Mouse (Mus musculus): ENCODE results near the gene Itgb3. TPM values are rescaled to one million over a fixed set of nuclear protein-coding genes. Genes with fewer than 3 reads are reported as not detected.

The Itgb3 gene
- polyA plus RNA-seq, 1 experiment from 2014 or later, result 2.6 TPM

GRCm38 (mm10) chr11:104646173-104646572, 38.4 kb downstream of the Itgb3 start:
- 80% methylated on average over 4 of the region's 4 CpGs for WGBS
- ATAC-seq (ENCODE audit: low read depth), result no peak
- H3K4me1 ChIP-seq (ENCODE audit: control insufficient read depth, insufficient read depth, low read length), result no peaks in the 10 kb centered on the region

GRCm38 (mm10) chr11:104646611-104647010, 38.8 kb downstream of the Itgb3 start:
- H3K36me3 ChIP-seq (ENCODE audit: control insufficient read depth, insufficient read depth, low read length), result no peaks in the 10 kb centered on the region
- H3K9ac ChIP-seq (ENCODE audit: low read depth, low read length), result no peak overlapping the region
- H3K4me3 ChIP-seq (ENCODE audit: low read depth, low read length), result no peak overlapping the region
- H3K4me1 ChIP-seq (ENCODE audit: control insufficient read depth, insufficient read depth, low read length), result no peaks in the 10 kb centered on the region
- H3K4me2 ChIP-seq (ENCODE audit: low read depth, low read length), result no peak overlapping the region
- ATAC-seq (ENCODE audit: low read depth) (no peak), DNase-seq (ENCODE audit: low spot score) (no peak)
- H3K27ac ChIP-seq (replicated peaks; ENCODE audit: low read depth, low read length), result no peak overlapping the region
- WGBS, result 65% methylated on average over 5 of the region's 5 CpGs
- no peaks in the 10 kb centered on the region for H3K9me3 ChIP-seq (ENCODE audit: control insufficient read depth, low read length)
- H3K27me3 ChIP-seq (replicated peaks; ENCODE audit: control insufficient read depth, insufficient read depth, low read length), result no peaks in the 10 kb centered on the region

More at GRCm38 (mm10) chr11:104646173-104646572, 38.4 kb downstream of the Itgb3 start:
- Histone ChIP-seq H3K9ac (ENCODE audit: low read depth, low read length) (no peak overlapping the region), H3K36me3 (ENCODE audit: control insufficient read depth, insufficient read depth, low read length) (no peaks in the 10 kb centered on the region), H3K4me2 (ENCODE audit: low read depth, low read length) (no peak overlapping the region), H3K27ac (replicated peaks; ENCODE audit: low read depth, low read length) (no peak overlapping the region), H3K27me3 (replicated peaks; ENCODE audit: control insufficient read depth, insufficient read depth, low read length) (no peaks in the 10 kb centered on the region), H3K9me3 (ENCODE audit: control insufficient read depth, low read length) (no peaks in the 10 kb centered on the region), H3K4me3 (ENCODE audit: low read depth, low read length) (no peak overlapping the region)
- no peak for DNase-seq (ENCODE audit: low spot score)

GRCm38 (mm10) chr11:104647188-104647867, 39.5 kb downstream of the Itgb3 start:
- Histone ChIP-seq H3K4me2 (ENCODE audit: low read depth, low read length) (no peak overlapping the region), H3K4me1 (ENCODE audit: control insufficient read depth, insufficient read depth, low read length) (no peaks in the 10 kb centered on the region), H3K4me3 (ENCODE audit: low read depth, low read length) (no peak overlapping the region), H3K9me3 (ENCODE audit: control insufficient read depth, low read length) (no peaks in the 10 kb centered on the region), H3K9ac (ENCODE audit: low read depth, low read length) (no peak overlapping the region), H3K27ac (replicated peaks; ENCODE audit: low read depth, low read length) (no peak overlapping the region), H3K27me3 (replicated peaks; ENCODE audit: control insufficient read depth, insufficient read depth, low read length) (no peaks in the 10 kb centered on the region), H3K36me3 (ENCODE audit: control insufficient read depth, insufficient read depth, low read length) (no peaks in the 10 kb centered on the region)
- ATAC-seq (ENCODE audit: low read depth), result no peak
- DNase-seq (ENCODE audit: low spot score), result peak; percentile 17
- 49% methylated on average over 8 of the region's 8 CpGs for WGBS

GRCm38 (mm10) chr11:104648571-104648970, 40.8 kb downstream of the Itgb3 start:
- no peaks in the 10 kb centered on the region for H3K9me3 ChIP-seq (ENCODE audit: control insufficient read depth, low read length)
- no peak overlapping the region for H3K27ac ChIP-seq (replicated peaks; ENCODE audit: low read depth, low read length)
- no peaks in the 10 kb centered on the region for H3K27me3 ChIP-seq (replicated peaks; ENCODE audit: control insufficient read depth, insufficient read depth, low read length)
- H3K4me2 ChIP-seq (ENCODE audit: low read depth, low read length), result no peak overlapping the region
- H3K36me3 ChIP-seq (ENCODE audit: control insufficient read depth, insufficient read depth, low read length), result no peaks in the 10 kb centered on the region
- H3K4me1 ChIP-seq (ENCODE audit: control insufficient read depth, insufficient read depth, low read length), result no peaks in the 10 kb centered on the region
- ATAC-seq (ENCODE audit: low read depth) (no peak), DNase-seq (ENCODE audit: low spot score) (no peak)
- no peak overlapping the region for H3K4me3 ChIP-seq (ENCODE audit: low read depth, low read length)
- H3K9ac ChIP-seq (ENCODE audit: low read depth, low read length), result no peak overlapping the region
- 58% methylated on average over 3 of the region's 3 CpGs for WGBS

- H3K4me2 ChIP-seq (ENCODE audit: low read depth, low read length), result no peak overlapping the region
- H3K4me1 ChIP-seq (ENCODE audit: control insufficient read depth, insufficient read depth, low read length), result no peaks in the 10 kb centered on the region
- H3K9ac ChIP-seq (ENCODE audit: low read depth, low read length), result no peak overlapping the region
- H3K9me3 ChIP-seq (ENCODE audit: control insufficient read depth, low read length), result no peaks in the 10 kb centered on the region
- 95% methylated on average over 4 of the region's 4 CpGs for whole genome bisulfite sequencing
- H3K36me3 ChIP-seq (ENCODE audit: control insufficient read depth, insufficient read depth, low read length), result peaks cover 4% of the 10 kb centered on the region; the same call in 1 of the 2 replicates
- no peak for DNase-seq (ENCODE audit: low spot score)
- H3K27me3 ChIP-seq (replicated peaks; ENCODE audit: control insufficient read depth, insufficient read depth, low read length), result no peaks in the 10 kb centered on the region
- no peak overlapping the region for H3K4me3 ChIP-seq (ENCODE audit: low read depth, low read length)
- ATAC-seq (ENCODE audit: low read depth), result no peak
- H3K27ac ChIP-seq (replicated peaks; ENCODE audit: low read depth, low read length), result no peak overlapping the region
Measured at GRCm38 (mm10) chr11:104660599-104660998, 52.8 kb downstream of the Itgb3 start.

GRCm38 (mm10) chr11:104661106-104661505, 53.3 kb downstream of the Itgb3 start:
- peaks cover 4% of the 10 kb centered on the region; the same call in 1 of the 2 replicates for H3K36me3 ChIP-seq (ENCODE audit: control insufficient read depth, insufficient read depth, low read length)
- H3K27ac ChIP-seq (replicated peaks; ENCODE audit: low read depth, low read length), result no peak overlapping the region
- no peak for ATAC-seq (ENCODE audit: low read depth)
- no peak overlapping the region for H3K4me3 ChIP-seq (ENCODE audit: low read depth, low read length)
- no peaks in the 10 kb centered on the region for H3K9me3 ChIP-seq (ENCODE audit: control insufficient read depth, low read length)
- no peak overlapping the region for H3K9ac ChIP-seq (ENCODE audit: low read depth, low read length)
- WGBS, result 74% methylated on average over 5 of the region's 5 CpGs
- no peaks in the 10 kb centered on the region for H3K4me1 ChIP-seq (ENCODE audit: control insufficient read depth, insufficient read depth, low read length)
- no peak overlapping the region for H3K4me2 ChIP-seq (ENCODE audit: low read depth, low read length)
- no peak for DNase-seq (ENCODE audit: low spot score)
- H3K27me3 ChIP-seq (replicated peaks; ENCODE audit: control insufficient read depth, insufficient read depth, low read length), result no peaks in the 10 kb centered on the region

GRCm38 (mm10) chr11:104661531-104662205, 53.9 kb downstream of the Itgb3 start:
- no peaks in the 10 kb centered on the region for H3K4me1 ChIP-seq (ENCODE audit: control insufficient read depth, insufficient read depth, low read length)
- no peaks in the 10 kb centered on the region for H3K9me3 ChIP-seq (ENCODE audit: control insufficient read depth, low read length)
- no peak overlapping the region for H3K4me3 ChIP-seq (ENCODE audit: low read depth, low read length)
- ATAC-seq (ENCODE audit: low read depth) (no peak), DNase-seq (ENCODE audit: low spot score) (no peak)
- no peak overlapping the region for H3K4me2 ChIP-seq (ENCODE audit: low read depth, low read length)
- no peak overlapping the region for H3K9ac ChIP-seq (ENCODE audit: low read depth, low read length)
- no peak overlapping the region for H3K27ac ChIP-seq (replicated peaks; ENCODE audit: low read depth, low read length)
- 74% methylated on average over 20 of the region's 20 CpGs for WGBS
- no peaks in the 10 kb centered on the region for H3K27me3 ChIP-seq (replicated peaks; ENCODE audit: control insufficient read depth, insufficient read depth, low read length)
- peaks cover 4% of the 10 kb centered on the region; the same call in 1 of the 2 replicates for H3K36me3 ChIP-seq (ENCODE audit: control insufficient read depth, insufficient read depth, low read length)

- no peak for ATAC-seq (ENCODE audit: low read depth)
- WGBS, result 90% methylated on average over 11 of the region's 11 CpGs
Measured at GRCm38 (mm10) chr11:104662573-104662972, 54.8 kb downstream of the Itgb3 start.

More at GRCm38 (mm10) chr11:104662573-104662972, 54.8 kb downstream of the Itgb3 start:
- no peak overlapping the region for H3K4me2 ChIP-seq (ENCODE audit: low read depth, low read length)
- no peak overlapping the region for H3K27ac ChIP-seq (replicated peaks; ENCODE audit: low read depth, low read length)
- H3K36me3 ChIP-seq (ENCODE audit: control insufficient read depth, insufficient read depth, low read length), result peaks cover 4% of the 10 kb centered on the region; the same call in 1 of the 2 replicates
- peaks cover 4% of the 10 kb centered on the region; the same call in 1 of the 2 replicates for H3K4me1 ChIP-seq (ENCODE audit: control insufficient read depth, insufficient read depth, low read length)
- no peaks in the 10 kb centered on the region for H3K9me3 ChIP-seq (ENCODE audit: control insufficient read depth, low read length)
- H3K4me3 ChIP-seq (ENCODE audit: low read depth, low read length), result no peak overlapping the region
- H3K27me3 ChIP-seq (replicated peaks; ENCODE audit: control insufficient read depth, insufficient read depth, low read length), result no peaks in the 10 kb centered on the region
- H3K9ac ChIP-seq (ENCODE audit: low read depth, low read length), result no peak overlapping the region
- no peak for DNase-seq (ENCODE audit: low spot score)
